Mouse (Mus musculus): ENCODE measurements around the gene Zfpm1. TPM values are rescaled to one million over a fixed set of nuclear protein-coding genes. Genes with fewer than 3 reads are reported as not detected.

The Zfpm1 gene
- polyA plus RNA-seq, 1 experiment from 2014 or later = 5.7 TPM

DNA sequence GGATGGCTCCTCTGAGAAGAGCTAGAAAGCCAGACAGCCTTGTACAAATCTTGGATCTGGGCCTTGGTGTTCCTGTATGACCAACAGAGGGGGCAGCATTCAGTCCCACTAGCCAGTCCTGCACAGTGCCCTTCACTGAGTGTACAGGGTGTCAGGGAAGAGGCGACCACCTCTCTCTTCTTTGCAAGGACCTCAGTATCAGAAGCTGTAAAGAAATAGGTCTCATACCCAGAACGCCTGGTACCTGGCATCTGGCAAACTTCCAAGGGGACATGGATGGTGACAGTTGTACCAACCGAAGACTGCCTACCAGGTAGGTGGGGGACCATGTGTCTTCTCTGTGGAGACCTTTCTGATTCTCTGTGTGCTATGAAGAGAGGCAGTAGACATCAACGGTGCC is 1.8 kb upstream of the Zfpm1 start:
- 72% methylated on average over 4 of the region's 4 CpGs for WGBS (ENCODE audit: insufficient replicate concordance)
- ATAC-seq (no peak), DNase-seq (no peak)
- Histone ChIP-seq H3K4me2 (ENCODE audit: low read depth, low read length) (no peak overlapping the region), H3K9me3 (ENCODE audit: low read length) (no peaks in the 10 kb centered on the region), H3K36me3 (replicated peaks; ENCODE audit: insufficient read depth, low read length) (no peaks in the 10 kb centered on the region), H3K27ac (ENCODE audit: low read depth) (no peak overlapping the region), H3K4me1 (ENCODE audit: insufficient read depth) (peaks cover 45% of the 10 kb centered on the region), H3K4me3 (ENCODE audit: low read depth, low read length) (no peak overlapping the region), H3K9ac (replicated peaks) (no peak overlapping the region), H3K27me3 (ENCODE audit: insufficient read depth, low read length) (no peaks in the 10 kb centered on the region)
- TF ChIP-seq EP300 (IDR thresholded peaks at IDR 0.05; ENCODE audit: low read depth) (no peak), CTCF (IDR thresholded peaks at IDR 0.05; ENCODE audit: low read depth) (peak; percentile 42)

DNA sequence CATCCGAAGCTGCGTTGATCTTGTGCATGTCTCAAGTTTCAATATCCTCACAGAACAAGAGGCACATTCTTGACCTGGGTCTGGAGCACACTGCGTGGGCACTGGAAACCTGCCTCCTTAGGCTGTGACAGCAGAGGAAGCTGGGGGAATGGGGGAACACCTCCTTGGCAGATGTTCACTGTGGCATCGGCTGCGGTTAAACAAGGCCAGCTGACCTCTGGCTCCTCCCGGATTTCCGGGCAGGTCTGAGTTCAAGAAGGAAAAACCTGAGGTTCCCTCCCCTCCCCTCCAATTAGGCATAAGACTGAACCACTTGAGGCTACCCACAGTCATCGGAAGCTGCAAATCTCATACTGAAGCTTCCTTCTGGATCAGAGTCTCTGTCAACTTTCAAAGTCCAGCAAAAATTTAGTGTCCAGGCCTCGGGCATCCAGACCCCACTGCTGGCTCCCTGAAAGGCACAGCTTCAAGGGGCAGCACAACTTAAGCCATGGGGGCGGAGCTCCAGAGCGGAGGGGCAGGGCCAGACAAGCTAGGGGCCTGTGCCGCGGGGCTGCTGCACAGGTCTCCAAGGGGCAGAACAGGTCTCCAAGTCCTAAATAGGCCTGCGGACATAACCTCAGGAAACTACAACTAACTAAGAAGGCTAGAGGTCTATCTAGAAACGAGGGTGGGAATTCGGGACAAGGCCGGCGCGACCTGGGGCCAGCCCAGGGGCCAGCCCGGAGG is 1.2 kb upstream of the Zfpm1 start:
- DNase-seq (no peak), ATAC-seq (peak; percentile 11)
- H3K9me3 ChIP-seq (ENCODE audit: low read length) = no peaks in the 10 kb centered on the region
- H3K4me1 ChIP-seq (ENCODE audit: insufficient read depth) = peaks cover 49% of the 10 kb centered on the region
- TF ChIP-seq EP300 (IDR thresholded peaks at IDR 0.05; ENCODE audit: low read depth) = no peak
- TF ChIP-seq CTCF (IDR thresholded peaks at IDR 0.05; ENCODE audit: low read depth) = no peak
- no peaks in the 10 kb centered on the region for H3K36me3 ChIP-seq (replicated peaks; ENCODE audit: insufficient read depth, low read length)
- WGBS (ENCODE audit: insufficient replicate concordance) = 10% methylated on average over 20 of the region's 20 CpGs
- no peaks in the 10 kb centered on the region for H3K27me3 ChIP-seq (ENCODE audit: insufficient read depth, low read length)
- peak overlapping the region; percentile 92 for H3K4me3 ChIP-seq (ENCODE audit: low read depth, low read length)
- peak overlapping the region; percentile 90 for H3K27ac ChIP-seq (ENCODE audit: low read depth)
- peak overlapping the region; percentile 61 for H3K9ac ChIP-seq (replicated peaks)
- peak overlapping the region; percentile 97 for H3K4me2 ChIP-seq (ENCODE audit: low read depth, low read length)

DNA sequence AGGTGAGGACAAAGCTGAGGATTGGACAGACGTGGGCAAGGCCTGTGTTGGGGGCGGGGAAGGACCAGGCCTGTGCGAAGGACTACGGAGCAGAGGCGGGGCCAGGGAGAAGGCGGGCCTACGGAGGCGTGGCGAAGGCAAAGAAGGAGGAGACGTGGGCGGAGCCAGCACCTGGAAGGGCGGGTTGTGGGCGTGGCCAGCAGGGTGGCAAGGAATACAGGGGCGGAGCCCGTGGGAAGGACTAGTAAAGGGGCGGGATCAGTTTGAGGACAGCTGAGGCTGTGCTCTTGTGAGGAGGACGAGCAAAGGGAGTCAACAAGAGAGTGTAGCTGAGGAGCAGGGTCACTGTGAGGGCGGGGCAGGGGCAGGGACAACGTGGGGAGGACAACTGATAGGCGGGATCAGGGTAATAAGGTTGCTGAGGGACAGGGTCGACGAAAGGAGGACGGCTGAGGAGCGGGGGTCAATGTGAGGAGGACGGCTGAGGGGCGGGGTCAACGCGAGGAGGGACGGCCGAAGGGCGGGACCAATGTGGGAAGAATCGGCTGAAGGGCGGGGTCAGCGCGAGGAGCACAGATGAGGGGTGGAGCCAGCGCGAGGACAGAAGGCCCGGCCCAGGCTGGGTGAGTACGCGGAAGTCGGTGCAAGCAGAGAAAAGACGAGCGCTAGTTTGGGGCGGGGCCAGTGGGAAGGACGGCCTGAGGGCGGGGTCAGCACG is 465 bp upstream of the Zfpm1 start:
- peak; percentile 100 for DNase-seq
- peak; percentile 87 for ATAC-seq
- H3K4me3 ChIP-seq (ENCODE audit: low read depth, low read length) = peak overlapping the region; percentile 92
- no peaks in the 10 kb centered on the region for H3K27me3 ChIP-seq (ENCODE audit: insufficient read depth, low read length)
- H3K9me3 ChIP-seq (ENCODE audit: low read length) = no peaks in the 10 kb centered on the region
- peaks cover 53% of the 10 kb centered on the region for H3K4me1 ChIP-seq (ENCODE audit: insufficient read depth)
- no peak for TF ChIP-seq CTCF (IDR thresholded peaks at IDR 0.05; ENCODE audit: low read depth)
- TF ChIP-seq EP300 (IDR thresholded peaks at IDR 0.05; ENCODE audit: low read depth) = no peak
- H3K4me2 ChIP-seq (ENCODE audit: low read depth, low read length) = peak overlapping the region; percentile 97
- WGBS (ENCODE audit: insufficient replicate concordance) = under 1% methylated on average over 37 of the region's 47 CpGs
- peak overlapping the region; percentile 90 for H3K27ac ChIP-seq (ENCODE audit: low read depth)
- H3K9ac ChIP-seq (replicated peaks) = peak overlapping the region; percentile 61
- H3K36me3 ChIP-seq (replicated peaks; ENCODE audit: insufficient read depth, low read length) = no peaks in the 10 kb centered on the region

DNA sequence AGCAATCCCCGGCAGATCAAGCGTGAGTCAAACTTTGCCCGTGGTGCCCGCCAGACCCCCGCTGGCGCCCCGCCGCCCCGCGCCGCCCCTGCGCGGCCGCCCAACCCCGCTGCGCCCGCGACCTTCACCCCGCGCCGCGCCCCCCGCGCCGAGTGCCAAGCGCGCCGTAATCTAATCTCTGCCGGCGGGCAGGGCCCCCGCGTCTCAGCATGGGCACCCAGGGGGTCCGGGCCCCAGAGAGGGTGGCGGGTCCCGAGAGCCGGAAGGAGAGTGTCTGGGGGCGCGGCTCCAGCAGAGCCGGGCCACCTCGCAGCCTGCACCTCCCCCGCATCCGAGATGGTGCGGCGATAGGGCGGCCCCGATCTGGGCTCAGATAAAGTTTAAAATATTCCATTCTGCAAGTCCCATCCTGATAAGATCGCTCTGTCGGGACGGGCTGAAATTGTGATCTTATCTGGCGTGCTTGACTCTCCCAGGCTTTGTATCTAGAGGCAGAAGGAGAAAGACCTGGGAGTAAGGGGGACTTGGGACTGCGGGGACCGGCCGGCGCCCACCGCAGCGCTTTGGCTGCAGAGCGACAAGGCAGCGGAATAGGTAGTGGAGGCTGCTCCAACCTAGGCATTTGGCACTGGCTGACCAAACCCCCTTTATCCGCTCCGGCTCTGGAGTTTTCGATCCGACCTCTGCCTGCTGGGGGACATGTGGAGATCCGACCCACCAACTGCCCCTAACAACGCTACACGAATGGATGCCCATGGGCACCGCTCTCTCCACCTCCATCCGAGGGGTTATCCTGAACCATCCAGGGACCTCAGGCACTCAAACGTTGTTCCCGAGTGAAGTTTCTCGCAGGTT is 787 bp downstream of the Zfpm1 start:
- Histone ChIP-seq H3K36me3 (replicated peaks; ENCODE audit: insufficient read depth, low read length) (peaks cover 7% of the 10 kb centered on the region; the same call in 1 of the 2 replicates), H3K4me2 (ENCODE audit: low read depth, low read length) (peak overlapping the region; percentile 97), H3K9me3 (ENCODE audit: low read length) (no peaks in the 10 kb centered on the region), H3K27ac (ENCODE audit: low read depth) (peak overlapping the region; percentile 93), H3K27me3 (ENCODE audit: insufficient read depth, low read length) (no peaks in the 10 kb centered on the region), H3K4me1 (ENCODE audit: insufficient read depth) (peaks cover 56% of the 10 kb centered on the region), H3K4me3 (ENCODE audit: low read depth, low read length) (peak overlapping the region; percentile 92), H3K9ac (replicated peaks) (peak overlapping the region; percentile 92)
- ATAC-seq (no peak), DNase-seq (peak; percentile 57)
- TF ChIP-seq EP300 (IDR thresholded peaks at IDR 0.05; ENCODE audit: low read depth) (no peak), CTCF (IDR thresholded peaks at IDR 0.05; ENCODE audit: low read depth) (no peak)
- 1% methylated on average over 46 of the region's 70 CpGs for WGBS (ENCODE audit: insufficient replicate concordance)

DNA sequence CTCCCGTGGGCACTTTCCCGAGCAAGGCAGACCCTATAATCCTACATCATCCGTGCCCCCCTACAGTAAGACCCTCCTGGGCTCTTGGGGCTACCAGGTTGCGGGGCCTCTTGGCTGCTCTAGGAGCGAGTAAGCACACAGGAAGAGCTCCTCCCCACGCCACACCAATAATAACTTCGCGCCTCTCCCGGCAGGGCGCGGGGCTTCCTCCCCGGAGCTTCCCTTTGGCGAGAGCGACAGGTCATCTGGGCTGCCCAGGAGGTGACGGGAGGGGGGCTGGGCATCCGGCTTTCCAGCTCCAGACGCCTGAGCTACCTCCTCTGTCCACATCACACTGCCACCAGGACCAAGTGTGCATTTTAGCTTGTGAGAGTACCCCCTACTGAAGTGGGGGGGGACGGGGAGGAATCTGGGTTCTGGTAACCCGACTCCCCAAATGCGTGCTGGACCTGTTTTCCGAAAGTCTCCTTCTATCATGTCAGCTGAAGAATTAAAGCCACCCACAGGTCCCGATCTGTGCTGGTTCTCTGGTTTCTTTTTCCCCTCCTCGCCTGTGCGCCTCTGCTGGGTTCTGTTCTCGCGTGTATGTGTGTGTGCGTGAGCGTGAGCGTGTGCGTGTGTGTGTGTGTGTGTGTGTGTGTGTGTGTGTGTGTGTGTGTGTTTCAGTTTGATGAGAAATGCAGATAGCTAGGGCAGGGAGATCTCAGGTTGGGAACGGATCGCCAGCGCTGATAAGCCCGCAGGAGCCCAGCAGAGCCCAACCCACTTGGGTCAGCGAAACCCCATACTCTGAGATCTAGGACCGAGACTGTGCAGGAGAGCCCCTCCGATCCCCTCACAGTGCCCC is 1.6 kb downstream of the Zfpm1 start:
- H3K4me3 ChIP-seq (ENCODE audit: low read depth, low read length) = peak overlapping the region; percentile 92
- H3K9ac ChIP-seq (replicated peaks) = peak overlapping the region; percentile 92
- no peaks in the 10 kb centered on the region for H3K27me3 ChIP-seq (ENCODE audit: insufficient read depth, low read length)
- under 1% methylated on average over 34 of the region's 37 CpGs for WGBS (ENCODE audit: insufficient replicate concordance)
- peak overlapping the region; percentile 97 for H3K4me2 ChIP-seq (ENCODE audit: low read depth, low read length)
- DNase-seq (peak; percentile 75), ATAC-seq (no peak)
- peak; percentile 25 for TF ChIP-seq CTCF (IDR thresholded peaks at IDR 0.05; ENCODE audit: low read depth)
- 0 out of 2 replicates have a peak, but pooled peaks have one; percentile 4 for TF ChIP-seq EP300 (IDR thresholded peaks at IDR 0.05; ENCODE audit: low read depth)
- peak overlapping the region; percentile 93 for H3K27ac ChIP-seq (ENCODE audit: low read depth)
- H3K4me1 ChIP-seq (ENCODE audit: insufficient read depth) = peaks cover 63% of the 10 kb centered on the region
- no peaks in the 10 kb centered on the region for H3K9me3 ChIP-seq (ENCODE audit: low read length)
- H3K36me3 ChIP-seq (replicated peaks; ENCODE audit: insufficient read depth, low read length) = peaks cover 11% of the 10 kb centered on the region; the same call in 1 of the 2 replicates
